Mouse (Mus musculus): ENCODE measurements around the gene Pde4c. TPM values are rescaled to one million over a fixed set of nuclear protein-coding genes. Genes with fewer than 3 reads are reported as not detected.
A peak's percentile ranks its signal among the peaks of the same experiment; 100 is the strongest.

Pde4c gene
- polyA plus RNA-seq, 1 experiment = not detected

DNA sequence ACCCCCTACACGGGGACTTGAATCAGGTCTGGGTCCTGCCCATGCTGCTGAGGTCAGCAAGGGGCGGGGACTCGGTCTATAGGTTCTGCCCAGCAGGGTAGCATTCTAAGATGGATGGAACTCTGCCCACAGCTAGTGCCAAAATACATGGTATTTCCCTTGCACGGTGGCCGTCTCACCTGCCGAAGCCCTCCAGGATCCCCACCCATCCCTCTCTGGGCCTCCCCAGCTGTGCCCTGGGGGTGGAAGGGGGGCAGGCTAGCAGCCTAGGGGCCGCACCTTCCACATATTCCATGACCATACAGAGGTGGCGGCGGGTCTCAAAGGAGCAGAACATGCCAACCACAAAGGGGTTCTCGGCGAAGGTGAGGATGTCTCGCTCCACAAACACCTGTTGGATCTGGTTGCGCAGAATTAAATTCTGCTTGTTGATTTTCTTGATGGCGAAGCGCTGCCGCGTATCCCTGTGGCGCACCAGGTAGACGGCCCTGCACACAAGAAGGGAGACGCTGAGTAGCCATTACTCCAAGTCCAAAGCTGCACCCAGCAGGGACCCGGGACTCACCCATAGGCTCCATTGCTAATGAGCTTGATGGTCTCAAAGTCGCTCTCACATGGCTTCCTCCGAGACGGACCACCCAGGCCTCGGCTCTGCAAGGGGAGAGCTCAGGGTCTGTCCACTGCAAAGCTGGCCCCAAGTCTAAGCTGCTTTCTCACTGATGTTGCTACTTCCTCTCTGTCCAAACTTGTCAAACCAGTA lies 63.0 kb downstream of the Pde4c start:
- no peak overlapping the region for H3K4me3 ChIP-seq (ENCODE audit: insufficient read depth, low read depth, low read length)
- WGBS = 88% methylated on average over 25 of the region's 25 CpGs
- H3K27ac ChIP-seq (ENCODE audit: insufficient read depth, low read depth, low read length) = no peak overlapping the region

DNA sequence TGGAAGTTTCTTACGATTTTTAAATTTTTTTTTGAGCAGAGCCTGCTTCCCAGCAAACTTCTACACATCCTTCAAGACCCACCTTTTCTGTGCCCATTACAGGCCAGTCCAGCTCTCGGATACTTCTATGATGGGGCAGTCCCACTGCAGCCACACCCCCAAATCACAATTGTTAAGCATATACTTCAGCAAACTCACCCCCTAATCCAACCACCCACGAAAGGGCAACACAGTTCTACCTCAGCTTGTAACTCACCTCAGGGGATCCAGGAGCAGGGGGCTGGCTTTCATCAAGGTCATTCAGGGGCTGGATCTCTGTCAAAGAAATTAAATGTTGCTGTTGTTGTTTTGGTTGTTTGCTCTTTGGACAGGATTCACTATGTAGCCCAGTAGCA lies 63.5 kb downstream of the Pde4c start:
- TF ChIP-seq CTCF (IDR thresholded peaks at IDR 0.05; ENCODE audit: insufficient read depth, low read depth, low read length) = no peak
- no peak for TF ChIP-seq POLR2A (IDR thresholded peaks at IDR 0.05; ENCODE audit: insufficient read depth, low read depth, low read length)
- WGBS = 90% methylated on average over 3 of the region's 3 CpGs
- H3K4me3 ChIP-seq (ENCODE audit: insufficient read depth, low read depth, low read length) = no peak overlapping the region
- H3K4me1 ChIP-seq (ENCODE audit: control insufficient read depth, insufficient read depth, low read length) = peaks cover 23% of the 10 kb centered on the region
- no peak overlapping the region for H3K27ac ChIP-seq (ENCODE audit: insufficient read depth, low read depth, low read length)

More for the DNA sequence above, 63.0 kb downstream of the Pde4c start:
- TF ChIP-seq POLR2A (IDR thresholded peaks at IDR 0.05; ENCODE audit: insufficient read depth, low read depth, low read length) (no peak), CTCF (IDR thresholded peaks at IDR 0.05; ENCODE audit: insufficient read depth, low read depth, low read length) (no peak)
- H3K4me1 ChIP-seq (ENCODE audit: control insufficient read depth, insufficient read depth, low read length) = peaks cover 20% of the 10 kb centered on the region

DNA sequence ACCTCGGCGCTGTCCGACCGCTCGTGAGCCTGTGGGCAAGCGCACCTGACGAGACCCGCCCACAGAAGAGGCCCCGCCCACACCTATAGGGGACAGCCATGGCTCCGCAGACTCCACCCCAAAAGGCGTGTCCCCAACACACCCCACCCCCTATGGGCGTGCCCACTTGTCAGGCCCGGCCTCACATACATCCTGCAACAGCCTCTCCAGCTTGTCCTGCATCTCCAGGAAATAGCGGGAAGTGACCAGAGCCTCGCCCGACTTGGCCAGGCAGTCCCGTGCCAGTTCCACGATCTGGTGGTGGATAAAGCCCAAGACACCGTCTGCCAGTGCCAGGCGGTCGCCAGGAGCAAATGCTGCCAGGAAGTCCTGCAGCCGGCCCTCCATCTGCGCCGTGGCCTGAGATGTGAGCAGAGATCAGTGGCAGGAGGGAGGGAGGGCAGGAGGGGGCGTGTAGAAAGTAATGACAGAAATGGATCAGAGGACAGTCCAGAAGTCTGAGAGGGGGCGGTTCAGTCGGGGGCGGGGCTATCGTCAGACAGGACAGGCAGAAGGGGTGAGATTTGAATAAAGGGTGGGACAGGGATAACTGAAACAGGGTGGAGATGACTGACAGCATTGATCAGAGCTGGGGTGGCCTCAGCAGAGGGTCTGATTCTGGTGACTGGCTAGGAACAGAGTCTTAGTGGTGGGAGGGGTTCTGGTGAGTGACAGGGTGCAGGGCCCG lies 64.6 kb downstream of the Pde4c start:
- Histone ChIP-seq H3K4me3 (ENCODE audit: insufficient read depth, low read depth, low read length) (no peak overlapping the region), H3K27ac (ENCODE audit: insufficient read depth, low read depth, low read length) (no peak overlapping the region), H3K4me1 (ENCODE audit: control insufficient read depth, insufficient read depth, low read length) (peaks cover 29% of the 10 kb centered on the region)
- WGBS = 46% methylated on average over 30 of the region's 30 CpGs
- TF ChIP-seq POLR2A (IDR thresholded peaks at IDR 0.05; ENCODE audit: insufficient read depth, low read depth, low read length) = no peak
- TF ChIP-seq CTCF (IDR thresholded peaks at IDR 0.05; ENCODE audit: insufficient read depth, low read depth, low read length) = no peak

DNA sequence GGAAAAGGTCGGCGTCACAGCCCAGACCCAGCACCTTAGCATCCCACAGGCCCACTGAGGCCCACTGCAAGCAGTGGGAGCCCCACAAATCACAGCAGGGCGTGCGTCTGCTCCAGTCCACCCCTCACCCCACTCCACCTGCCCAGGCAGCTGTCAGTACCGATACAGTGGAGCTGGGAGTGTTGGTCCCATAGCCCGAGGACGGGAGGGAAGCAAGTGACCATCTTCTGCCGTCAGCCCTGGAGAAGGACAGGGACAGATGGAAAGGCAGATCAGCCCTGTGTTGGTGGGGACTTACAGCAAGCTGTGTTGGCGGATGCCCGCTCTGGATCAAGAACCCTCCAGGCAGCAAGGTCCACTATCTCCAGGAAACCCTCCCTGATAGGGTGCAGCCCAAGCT lies 65.5 kb downstream of the Pde4c start:
- H3K4me3 ChIP-seq (ENCODE audit: insufficient read depth, low read depth, low read length) = no peak overlapping the region

DNA sequence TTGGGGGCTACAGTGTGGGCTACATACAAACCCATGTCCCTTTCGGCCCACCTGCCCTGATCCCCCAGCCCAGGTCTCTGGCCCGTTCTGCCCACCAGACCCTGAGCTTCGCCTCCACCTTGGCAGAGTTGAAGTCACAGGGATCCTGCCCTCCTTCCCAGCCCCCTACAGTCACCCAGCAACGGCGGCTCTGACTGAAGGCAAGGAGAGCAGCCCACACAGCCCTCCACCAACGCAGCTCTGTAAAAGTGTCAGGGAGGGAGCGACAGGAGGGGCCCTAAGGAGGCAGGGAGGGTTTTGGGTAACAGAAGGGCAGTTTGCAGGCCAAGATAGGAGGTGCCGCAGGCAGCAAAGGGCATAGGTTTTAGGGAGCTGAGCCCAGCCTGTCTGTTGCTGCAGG lies 67.3 kb downstream of the Pde4c start:
- WGBS = 31% methylated on average over 8 of the region's 8 CpGs
- Histone ChIP-seq H3K27ac (ENCODE audit: insufficient read depth, low read depth, low read length) (peak overlapping the region; percentile 77), H3K4me3 (ENCODE audit: insufficient read depth, low read depth, low read length) (peak overlapping the region; percentile 61), H3K4me1 (ENCODE audit: control insufficient read depth, insufficient read depth, low read length) (peaks cover 36% of the 10 kb centered on the region)
- TF ChIP-seq CTCF (IDR thresholded peaks at IDR 0.05; ENCODE audit: insufficient read depth, low read depth, low read length) (no peak), POLR2A (IDR thresholded peaks at IDR 0.05; ENCODE audit: insufficient read depth, low read depth, low read length) (no peak)

More for the DNA sequence above, 65.5 kb downstream of the Pde4c start:
- no peak overlapping the region for H3K27ac ChIP-seq (ENCODE audit: insufficient read depth, low read depth, low read length)
- H3K4me1 ChIP-seq (ENCODE audit: control insufficient read depth, insufficient read depth, low read length) = peaks cover 33% of the 10 kb centered on the region
- 88% methylated on average over 10 of the region's 10 CpGs for WGBS
- TF ChIP-seq POLR2A (IDR thresholded peaks at IDR 0.05; ENCODE audit: insufficient read depth, low read depth, low read length) (no peak), CTCF (IDR thresholded peaks at IDR 0.05; ENCODE audit: insufficient read depth, low read depth, low read length) (no peak)

DNA sequence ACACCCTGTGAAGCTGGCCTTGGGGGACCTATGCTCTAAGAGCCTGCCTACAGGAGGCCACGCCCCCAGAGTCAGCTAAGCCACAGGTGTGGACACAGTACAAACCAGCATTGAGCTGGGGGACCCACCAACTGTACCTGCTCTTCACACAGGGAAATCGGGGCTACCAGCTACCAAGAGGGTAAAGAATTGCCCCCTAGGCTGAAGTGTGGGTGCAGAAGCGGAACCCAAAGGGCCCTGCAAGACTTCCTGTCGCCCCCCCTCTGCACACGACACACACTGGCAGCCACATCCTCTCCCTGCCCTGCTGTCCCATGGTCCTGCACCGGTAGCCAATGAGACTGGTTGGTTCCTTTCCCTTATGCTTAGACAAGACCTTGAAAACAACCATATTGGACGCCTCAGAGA lies 67.8 kb downstream of the Pde4c start:
- Histone ChIP-seq H3K4me3 (ENCODE audit: insufficient read depth, low read depth, low read length) (peak overlapping the region; percentile 61), H3K4me1 (ENCODE audit: control insufficient read depth, insufficient read depth, low read length) (peaks cover 36% of the 10 kb centered on the region), H3K27ac (ENCODE audit: insufficient read depth, low read depth, low read length) (peak overlapping the region; percentile 77)
- WGBS = 47% methylated on average over 7 of the region's 7 CpGs
- TF ChIP-seq POLR2A (IDR thresholded peaks at IDR 0.05; ENCODE audit: insufficient read depth, low read depth, low read length) (no peak), CTCF (IDR thresholded peaks at IDR 0.05; ENCODE audit: insufficient read depth, low read depth, low read length) (no peak)

DNA sequence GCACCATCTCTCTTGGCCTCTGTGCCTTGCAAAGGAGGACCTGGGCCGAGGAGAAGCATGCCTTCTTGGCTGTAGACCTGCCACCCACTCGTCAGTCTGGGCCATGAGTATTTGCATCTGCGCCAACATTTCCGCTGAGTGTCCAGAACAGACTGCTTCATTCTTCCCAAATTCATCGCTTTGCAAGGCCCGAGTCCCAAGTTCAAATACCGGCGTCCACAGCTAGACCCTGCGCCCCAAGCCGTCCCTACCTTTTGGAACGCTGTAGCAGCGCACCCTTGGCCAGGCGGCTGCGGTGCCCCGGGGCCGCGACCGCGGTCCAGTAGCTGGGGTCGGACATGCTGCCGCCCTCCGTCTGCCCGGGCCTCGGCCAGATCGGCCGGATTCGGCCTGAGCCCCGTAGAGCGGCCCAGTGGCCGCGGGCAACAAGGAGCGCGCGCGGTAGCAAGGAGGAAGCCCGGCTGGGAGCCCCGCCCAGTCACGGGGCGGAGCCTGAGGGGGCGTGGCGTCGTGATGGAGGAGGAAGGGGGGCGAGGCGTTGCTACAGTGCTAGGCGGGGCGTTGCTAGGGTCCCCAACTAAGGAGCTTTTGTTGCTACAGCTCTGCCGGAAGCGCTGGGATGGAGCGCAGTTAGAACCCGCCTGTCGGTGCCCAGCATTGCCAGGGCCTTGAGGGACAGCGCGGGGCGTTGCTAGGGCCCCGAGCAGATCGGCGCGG lies 68.6 kb downstream of the Pde4c start:
- peak overlapping the region; percentile 77 for H3K27ac ChIP-seq (ENCODE audit: insufficient read depth, low read depth, low read length)
- peak overlapping the region; percentile 61 for H3K4me3 ChIP-seq (ENCODE audit: insufficient read depth, low read depth, low read length)
- 1% methylated on average over 58 of the region's 58 CpGs for WGBS
- TF ChIP-seq CTCF (IDR thresholded peaks at IDR 0.05; ENCODE audit: insufficient read depth, low read depth, low read length) = no peak
- TF ChIP-seq POLR2A (IDR thresholded peaks at IDR 0.05; ENCODE audit: insufficient read depth, low read depth, low read length) = peak; percentile 72
- H3K4me1 ChIP-seq (ENCODE audit: control insufficient read depth, insufficient read depth, low read length) = peaks cover 42% of the 10 kb centered on the region

DNA sequence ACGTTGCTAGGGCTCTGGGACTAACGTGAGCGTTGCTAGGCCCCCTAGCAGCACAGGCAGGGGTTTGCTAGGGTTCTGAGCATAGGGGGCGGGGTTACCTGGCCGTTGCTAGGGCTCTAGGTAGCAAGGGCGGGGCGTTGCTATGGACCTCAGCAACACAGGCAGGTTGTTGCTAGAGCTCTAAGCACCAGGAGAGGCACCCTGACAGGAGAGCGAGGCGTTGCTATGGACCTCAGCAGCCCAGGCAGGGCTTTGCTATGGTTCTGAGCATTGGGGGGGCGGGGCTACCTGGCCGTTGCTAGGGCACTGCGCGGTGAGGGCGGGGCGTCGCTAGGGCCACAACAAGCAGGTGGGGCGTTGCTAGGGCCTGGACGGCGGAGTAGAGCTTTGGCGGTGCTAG lies 69.2 kb downstream of the Pde4c start:
- Histone ChIP-seq H3K4me1 (ENCODE audit: control insufficient read depth, insufficient read depth, low read length) (peaks cover 43% of the 10 kb centered on the region), H3K4me3 (ENCODE audit: insufficient read depth, low read depth, low read length) (peak overlapping the region; percentile 61), H3K27ac (ENCODE audit: insufficient read depth, low read depth, low read length) (peak overlapping the region; percentile 61)
- no peak for TF ChIP-seq POLR2A (IDR thresholded peaks at IDR 0.05; ENCODE audit: insufficient read depth, low read depth, low read length)
- TF ChIP-seq CTCF (IDR thresholded peaks at IDR 0.05; ENCODE audit: insufficient read depth, low read depth, low read length) = no peak
- 2% methylated on average over 20 of the region's 20 CpGs for WGBS
